Mouse (Mus musculus): ENCODE measurements at regions not wholly inside any gene's neighbourhood (a gene's known extent, or its start where the extent isn't known, plus 50 kb on each side); places are given as distances from the start of the nearest gene placed in this dataset.

GRCm38 (mm10) chr10:14234005-14234602 is 268.2 kb downstream of the Hivep2 start:
- no peak overlapping the region for H3K4me3 ChIP-seq (replicated peaks in 1 of 3; ENCODE audit: low read depth in 2 of 3, low read length in 2 of 3, poor library complexity in 1 of 3)
- no peaks in the 10 kb centered on the region for H3K9me3 ChIP-seq (replicated peaks; ENCODE audit: low read length)
- DNase-seq (ENCODE audit: extremely low read depth), result no peak
- in situ Hi-C loops (cut with MboI; ENCODE audit: low pct_ligation_motif_present, low pct_unique_long_range_greater_than_20kb, low sequenced_read_pairs), result no loop called here
- TF ChIP-seq ZNF384 (IDR thresholded peaks at IDR 0.05; ENCODE audit: low read depth, low read length) (no peak), NELFE (IDR thresholded peaks at IDR 0.05; ENCODE audit: low read depth, low read length) (no peak), ZC3H11A (IDR thresholded peaks at IDR 0.05; ENCODE audit: low read depth, low read length) (no peak), MAZ (IDR thresholded peaks at IDR 0.05; ENCODE audit: low read depth, low read length) (no peak), IRF4 (IDR thresholded peaks at IDR 0.05; ENCODE audit: low read depth, low read length) (no peak), JUND (conservative IDR thresholded peaks at IDR 0.05; ENCODE audit: low read depth, low read length) (no peak), GABPA (IDR thresholded peaks at IDR 0.05; ENCODE audit: insufficient replicate concordance, low read depth, low read length) (no peak), TCF12 (IDR thresholded peaks at IDR 0.05; ENCODE audit: low read depth, low read length) (no peak)
- no peaks in the 10 kb centered on the region for H3K27me3 ChIP-seq (replicated peaks)
- no peak overlapping the region for H3K9ac ChIP-seq (ENCODE audit: insufficient read depth, low read depth)
- no peaks in the 10 kb centered on the region for H3K79me2 ChIP-seq (replicated peaks; ENCODE audit: control insufficient read depth, extremely low read depth, insufficient read depth, poor library complexity, severe bottlenecking)
- H3K4me2 ChIP-seq (ENCODE audit: insufficient read depth, low read depth, poor library complexity, severe bottlenecking), result no peak overlapping the region
- dilution Hi-C loops (cut with MboI; ENCODE audit: extremely low pct_ligation_motif_present, extremely low pct_unique_long_range_greater_than_20kb, low sequenced_read_pairs), result no loop called here
- H3K27ac ChIP-seq (ENCODE audit: insufficient read depth, low read depth), result no peak overlapping the region
- peaks cover 5 to 14% of the 10 kb centered on the region in 2 experiments for H3K4me1 ChIP-seq (ENCODE audit: control insufficient read depth in 1 of 2, insufficient read depth in 2 of 2)
- H3K36me3 ChIP-seq (replicated peaks in 1 of 2; ENCODE audit: control insufficient read depth in 1 of 2, insufficient read depth in 1 of 2, low read length in 1 of 2), result no peaks in the 10 kb centered on the region

GRCm38 (mm10) chr10:14233335-14233734 is 267.5 kb downstream of the Hivep2 start:
- dilution Hi-C loops (cut with MboI; ENCODE audit: extremely low pct_ligation_motif_present, extremely low pct_unique_long_range_greater_than_20kb, low sequenced_read_pairs) (no loop called here), in situ Hi-C loops (cut with MboI; ENCODE audit: low pct_ligation_motif_present, low pct_unique_long_range_greater_than_20kb, low sequenced_read_pairs) (no loop called here)
- Histone ChIP-seq H3K4me1 (ENCODE audit: control insufficient read depth in 1 of 2, insufficient read depth in 2 of 2) (peaks cover 5 to 14% of the 10 kb centered on the region in 2 experiments), H3K36me3 (replicated peaks in 1 of 2; ENCODE audit: control insufficient read depth in 1 of 2, insufficient read depth in 1 of 2, low read length in 1 of 2) (no peaks in the 10 kb centered on the region), H3K4me2 (ENCODE audit: insufficient read depth, low read depth, poor library complexity, severe bottlenecking) (no peak overlapping the region), H3K9me3 (replicated peaks; ENCODE audit: low read length) (no peaks in the 10 kb centered on the region), H3K27me3 (replicated peaks) (no peaks in the 10 kb centered on the region), H3K27ac (ENCODE audit: insufficient read depth, low read depth) (no peak overlapping the region), H3K4me3 (replicated peaks in 1 of 3; ENCODE audit: low read depth in 2 of 3, low read length in 2 of 3, poor library complexity in 1 of 3) (no peak overlapping the region), H3K9ac (ENCODE audit: insufficient read depth, low read depth) (no peak overlapping the region), H3K79me2 (replicated peaks; ENCODE audit: control insufficient read depth, extremely low read depth, insufficient read depth, poor library complexity, severe bottlenecking) (no peaks in the 10 kb centered on the region)
- TF ChIP-seq ZNF384 (IDR thresholded peaks at IDR 0.05; ENCODE audit: low read depth, low read length) (no peak), BHLHE40 (IDR thresholded peaks at IDR 0.05; ENCODE audit: low read depth, low read length) (peak; percentile 82)
- peak; percentile 66 for DNase-seq (ENCODE audit: extremely low read depth)

- dilution Hi-C loops (cut with MboI; ENCODE audit: extremely low pct_ligation_motif_present, extremely low pct_unique_long_range_greater_than_20kb, low sequenced_read_pairs), result no loop called here
- DNase-seq (ENCODE audit: extremely low read depth), result no peak
Observed at GRCm38 (mm10) chr10:14231464-14231863, 265.6 kb downstream of the Hivep2 start.

More at GRCm38 (mm10) chr10:14231464-14231863, 265.6 kb downstream of the Hivep2 start:
- no peaks in the 10 kb centered on the region for H3K79me2 ChIP-seq (replicated peaks; ENCODE audit: control insufficient read depth, extremely low read depth, insufficient read depth, poor library complexity, severe bottlenecking)
- no peak overlapping the region for H3K27ac ChIP-seq (ENCODE audit: insufficient read depth, low read depth)
- H3K9me3 ChIP-seq (replicated peaks; ENCODE audit: low read length), result no peaks in the 10 kb centered on the region
- TF ChIP-seq CTCF (conservative IDR thresholded peaks at IDR 0.05 in 1 of 2, IDR thresholded peaks at IDR 0.05 in 1 of 2; ENCODE audit: low read depth in 2 of 2, low read length in 2 of 2) (no peak), ZC3H11A (IDR thresholded peaks at IDR 0.05; ENCODE audit: low read depth, low read length) (no peak), ETS1 (conservative IDR thresholded peaks at IDR 0.05; ENCODE audit: low read depth, low read length) (no peak), PAX5 (IDR thresholded peaks at IDR 0.05; ENCODE audit: low read length) (no peak), NELFE (IDR thresholded peaks at IDR 0.05; ENCODE audit: low read depth, low read length) (no peak), CHD2 (IDR thresholded peaks at IDR 0.05; ENCODE audit: low read length) (no peak), MXI1 (IDR thresholded peaks at IDR 0.05; ENCODE audit: low read depth, low read length) (no peak), MAFK (IDR thresholded peaks at IDR 0.05; ENCODE audit: insufficient replicate concordance, low read length) (no peak), E2F4 (IDR thresholded peaks at IDR 0.05; ENCODE audit: insufficient replicate concordance, low read depth, low read length) (no peak), ZMIZ1 (IDR thresholded peaks at IDR 0.05; ENCODE audit: low read depth, low read length) (no peak), KAT2A (IDR thresholded peaks at IDR 0.05; ENCODE audit: insufficient replicate concordance, low read length) (no peak), MEF2A (IDR thresholded peaks at IDR 0.05; ENCODE audit: borderline replicate concordance, low read depth, low read length) (no peak), ZNF384 (IDR thresholded peaks at IDR 0.05; ENCODE audit: low read depth, low read length) (no peak), ELF1 (IDR thresholded peaks at IDR 0.05; ENCODE audit: low read depth, low read length) (no peak), MYC (IDR thresholded peaks at IDR 0.05; ENCODE audit: low read depth, low read length) (no peak)
- no peak overlapping the region for H3K4me3 ChIP-seq (replicated peaks in 1 of 3; ENCODE audit: low read depth in 2 of 3, low read length in 2 of 3, poor library complexity in 1 of 3)
- no peak overlapping the region for H3K4me2 ChIP-seq (ENCODE audit: insufficient read depth, low read depth, poor library complexity, severe bottlenecking)
- in situ Hi-C loops (cut with MboI; ENCODE audit: low pct_ligation_motif_present, low pct_unique_long_range_greater_than_20kb, low sequenced_read_pairs), result no loop called here
- H3K36me3 ChIP-seq (replicated peaks in 1 of 2; ENCODE audit: control insufficient read depth in 1 of 2, insufficient read depth in 1 of 2, low read length in 1 of 2), result no peaks in the 10 kb centered on the region
- no peaks in the 10 kb centered on the region for H3K27me3 ChIP-seq (replicated peaks)
- H3K4me1 ChIP-seq (ENCODE audit: control insufficient read depth in 1 of 2, insufficient read depth in 2 of 2), result peaks cover 5 to 14% of the 10 kb centered on the region in 2 experiments
- no peak overlapping the region for H3K9ac ChIP-seq (ENCODE audit: insufficient read depth, low read depth)
